Mouse (Mus musculus) skeletal muscle tissue, adult 2 months (tissue): ENCODE measurements around the gene Aida.
A peak's percentile ranks its signal among the peaks of the same experiment; 100 is the strongest.

Experiments used
- DNase-seq: peaks from one replicate; pipeline ENCODE4 v3.0.0-alpha.2; 2012; ENCODE audit warnings: low read depth, low spot score

The Aida gene

DNA sequence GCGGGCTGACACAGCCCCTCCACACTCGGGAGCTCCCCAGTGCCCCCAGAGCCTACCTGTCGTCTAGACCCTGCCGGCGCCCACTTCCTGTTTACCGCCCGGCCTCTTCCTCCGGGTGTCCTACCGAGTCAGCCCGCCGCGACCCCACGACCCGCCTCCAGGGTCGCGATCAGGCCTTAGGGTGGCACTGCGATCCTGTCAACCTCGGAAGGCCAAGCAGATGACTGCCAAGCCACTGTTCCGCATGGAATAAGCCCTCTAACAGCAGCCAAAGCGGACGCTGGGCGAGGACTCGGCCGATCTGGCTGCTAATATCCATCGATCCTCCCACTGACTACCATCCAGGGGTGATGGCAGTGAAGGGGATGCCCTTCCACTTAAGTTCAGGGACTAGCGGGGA, at the start of gene Aida:
Gene Aida (plus strand): TSS at position 126 of the 400 bp plus-strand sequence.
- DNase-seq = no peak

DNA sequence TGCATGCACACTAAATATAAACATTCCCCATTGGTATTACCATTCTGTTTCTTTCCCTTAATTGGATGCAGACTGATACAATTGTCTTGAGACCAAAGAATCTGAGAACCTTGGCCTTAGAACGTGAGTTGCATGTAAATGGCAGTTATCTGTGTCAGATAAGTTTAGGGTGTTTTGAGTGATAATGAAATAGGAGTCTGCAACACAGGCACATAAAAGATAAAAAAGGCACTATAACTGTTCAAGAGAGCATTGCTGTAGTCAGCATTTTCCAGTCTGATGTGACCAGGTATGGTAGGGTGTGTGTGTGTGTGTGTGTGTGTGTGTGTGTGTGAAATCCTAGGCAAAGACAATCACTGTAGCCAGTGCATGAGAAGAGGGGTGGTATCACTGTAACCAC, 48.2 kb upstream of the Aida start:
- no peak for DNase-seq

DNA sequence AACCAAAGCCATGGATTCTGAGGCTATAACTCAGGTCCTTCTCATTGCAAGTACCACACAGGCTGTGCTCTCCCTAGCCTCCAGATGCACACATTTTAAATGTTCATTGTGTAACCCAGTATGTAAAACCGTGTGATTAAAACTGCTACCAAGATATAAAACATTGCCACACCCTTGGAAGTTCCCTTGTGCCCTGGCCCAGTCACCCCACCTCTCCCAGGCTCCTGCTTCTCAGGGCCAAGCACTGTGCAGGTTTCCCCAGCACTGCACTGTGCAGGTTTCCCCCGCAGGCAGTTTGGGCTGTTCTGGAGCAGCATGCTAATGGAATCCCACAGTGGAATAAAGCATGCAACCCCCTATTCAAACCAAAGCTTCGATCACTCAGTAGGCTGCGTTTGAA, 45.8 kb upstream of the Aida start:
- DNase-seq = no peak

DNA sequence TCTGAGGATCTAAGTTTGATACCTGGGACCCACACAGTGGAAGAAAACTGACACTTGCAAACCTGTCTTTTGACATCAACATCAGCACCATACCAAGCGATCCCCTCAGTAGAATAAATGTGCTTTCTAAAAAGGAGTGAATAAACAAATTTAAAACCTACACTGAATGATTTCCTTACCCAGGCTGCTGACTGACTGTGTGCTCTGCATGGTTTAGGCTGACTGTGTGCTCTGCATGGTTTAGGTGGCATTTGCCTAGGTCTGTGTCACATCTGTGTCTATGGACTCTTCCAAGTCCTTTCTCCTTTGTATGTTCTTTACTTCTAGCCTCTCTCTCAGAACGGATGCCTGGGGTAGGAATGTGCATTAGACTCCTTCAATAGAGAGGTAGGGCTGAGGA, 44.6 kb upstream of the Aida start:
- no peak for DNase-seq

DNA sequence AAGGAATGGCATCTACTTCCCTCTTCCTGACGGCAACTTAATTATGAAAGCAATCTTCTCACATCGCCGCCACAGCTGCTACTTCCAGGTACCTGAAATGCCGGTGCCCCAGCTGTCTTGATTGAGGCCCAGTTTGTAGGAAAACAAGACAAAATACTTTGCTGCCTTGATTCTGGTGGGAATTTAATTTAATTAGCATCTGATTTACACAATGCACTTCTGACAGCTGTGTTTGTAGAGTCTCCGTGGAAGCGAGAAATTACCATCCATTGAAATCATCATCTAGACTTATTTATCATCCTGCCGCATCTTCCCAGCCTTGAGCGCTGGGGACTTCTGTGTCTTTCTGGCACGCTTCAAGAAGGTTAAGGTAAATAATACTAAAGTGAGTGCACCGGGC, 43.8 kb upstream of the Aida start:
- no peak for DNase-seq

DNA sequence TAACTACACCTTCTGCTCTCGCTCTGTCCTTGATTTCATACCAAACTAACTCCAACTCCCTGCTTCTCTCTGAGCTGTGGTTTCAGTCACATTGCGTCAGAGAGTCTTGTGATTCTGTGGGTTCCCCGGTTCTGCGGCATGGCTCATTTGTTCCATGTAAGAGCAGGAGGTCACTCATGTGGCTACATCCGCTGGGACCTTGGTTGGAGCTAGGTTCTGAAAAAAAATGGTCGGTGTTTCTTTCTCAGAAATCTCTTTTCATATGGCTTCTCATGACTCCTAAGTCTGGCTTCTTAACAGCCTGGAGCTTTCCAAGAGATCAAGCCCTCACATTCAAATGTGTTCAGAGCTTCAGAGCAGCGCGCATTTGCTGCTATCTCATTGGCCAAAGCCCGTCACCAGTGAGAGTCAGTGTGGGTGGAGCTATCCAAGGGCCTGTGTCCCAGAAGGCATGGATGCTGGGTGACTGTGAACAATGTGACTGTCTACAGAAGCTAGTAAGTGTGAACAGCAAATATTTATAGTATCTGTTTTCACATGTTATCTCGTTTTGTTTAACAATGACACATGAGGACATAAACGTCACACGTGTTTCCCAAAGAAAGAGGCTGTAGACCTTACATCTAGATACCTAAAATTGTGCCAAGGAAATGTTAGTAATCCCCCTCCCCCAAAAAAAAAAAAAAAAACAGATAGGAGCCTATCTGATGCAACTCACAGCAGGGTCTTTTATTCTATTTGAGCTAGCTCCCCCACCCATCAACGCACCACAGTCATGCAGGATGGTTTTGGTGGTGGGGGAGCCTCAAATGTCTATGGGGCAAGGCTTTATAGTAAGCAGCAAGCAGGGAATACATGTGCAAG, 32.0 kb upstream of the Aida start:
- peak; percentile 10 for DNase-seq

DNA sequence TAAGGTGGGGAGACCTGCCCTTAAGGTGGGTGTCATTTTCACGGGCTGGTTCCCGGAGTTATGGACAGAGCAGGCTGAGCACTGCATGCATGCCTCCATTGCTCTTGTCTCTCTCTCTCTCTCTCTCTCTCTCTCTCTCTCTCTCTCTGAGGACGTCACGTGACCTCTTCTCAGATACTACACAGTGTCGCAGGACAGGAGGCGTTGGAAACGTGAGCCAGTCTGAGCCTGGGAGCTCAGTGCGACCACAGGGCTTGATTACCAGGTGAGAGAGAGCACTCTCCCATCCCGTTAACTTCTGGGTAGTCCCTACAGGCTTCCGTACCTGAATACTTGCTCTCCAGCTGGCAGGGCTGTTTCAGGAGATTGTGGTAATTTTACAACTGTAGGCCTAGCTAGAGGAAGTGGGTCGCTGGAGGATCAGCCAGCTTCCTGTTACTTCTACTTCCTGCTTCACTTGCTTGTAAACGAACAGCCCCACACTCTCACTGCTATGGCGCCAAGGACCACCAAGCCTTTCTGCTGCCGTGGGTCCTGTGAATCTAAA, 30.4 kb upstream of the Aida start:
- no peak for DNase-seq

DNA sequence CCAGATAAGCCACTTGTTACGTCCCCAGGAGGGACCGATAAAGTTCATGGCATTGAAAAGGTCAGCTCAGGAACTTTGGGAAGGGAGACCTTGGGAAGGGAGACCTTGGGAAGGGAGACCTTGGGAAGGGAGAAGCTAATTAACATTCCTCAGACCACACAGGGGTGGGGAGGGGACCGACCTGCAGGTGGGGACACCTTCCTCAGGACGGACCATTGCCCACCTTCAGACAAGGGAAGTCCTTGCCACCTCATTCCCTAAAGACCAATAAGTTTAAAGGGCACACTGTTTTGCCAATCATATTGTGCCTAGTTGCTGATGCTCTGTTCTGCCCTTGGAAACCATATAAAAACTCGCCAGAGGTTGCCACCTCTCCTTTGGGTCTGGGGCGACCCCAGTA, 28.7 kb upstream of the Aida start:
- no peak for DNase-seq

DNA sequence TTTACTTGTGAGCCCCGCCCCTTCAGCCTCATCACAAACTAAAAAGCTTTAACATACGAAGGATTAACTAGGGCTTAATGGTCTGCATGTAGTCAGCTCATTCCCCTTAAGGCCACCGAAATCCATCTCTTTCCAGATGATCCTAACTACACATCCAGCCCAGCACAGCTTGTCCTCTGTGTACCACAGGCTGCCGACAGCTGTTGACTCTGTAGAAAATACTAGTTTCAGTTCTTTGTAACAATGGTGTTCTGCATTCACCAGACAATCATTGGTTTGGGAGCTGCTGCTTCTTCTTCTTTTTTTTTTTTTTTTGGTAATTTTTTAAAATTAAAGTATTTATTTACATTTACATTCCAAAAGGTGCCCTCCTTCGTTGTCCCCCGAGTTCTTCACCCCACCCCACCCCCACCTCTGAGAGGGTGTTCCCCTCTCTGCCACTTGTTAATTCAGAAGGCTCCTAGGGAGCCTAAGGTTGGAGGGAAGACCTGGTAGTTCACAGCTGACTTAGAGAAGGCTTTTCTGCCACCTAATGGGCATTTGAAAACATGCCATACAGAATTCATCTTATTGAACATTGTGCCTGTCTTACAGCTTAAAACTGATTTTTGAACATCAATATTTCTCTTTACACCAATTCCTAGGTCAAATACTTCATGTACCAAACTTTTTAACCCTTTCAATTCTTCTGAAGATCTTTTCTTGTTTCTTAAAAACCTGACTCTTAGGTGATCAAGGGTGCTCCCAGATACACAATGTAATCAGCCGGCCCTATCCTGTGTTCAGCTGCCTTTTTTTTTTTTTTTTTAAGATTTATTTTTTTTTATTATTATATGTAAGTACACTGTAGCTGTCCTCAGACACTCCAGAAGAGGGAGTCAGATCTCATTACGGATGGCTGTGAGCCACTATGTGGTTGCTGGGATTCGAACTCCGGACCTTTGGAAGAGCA, 23.2 kb upstream of the Aida start:
- DNase-seq = peak; percentile 17

DNA sequence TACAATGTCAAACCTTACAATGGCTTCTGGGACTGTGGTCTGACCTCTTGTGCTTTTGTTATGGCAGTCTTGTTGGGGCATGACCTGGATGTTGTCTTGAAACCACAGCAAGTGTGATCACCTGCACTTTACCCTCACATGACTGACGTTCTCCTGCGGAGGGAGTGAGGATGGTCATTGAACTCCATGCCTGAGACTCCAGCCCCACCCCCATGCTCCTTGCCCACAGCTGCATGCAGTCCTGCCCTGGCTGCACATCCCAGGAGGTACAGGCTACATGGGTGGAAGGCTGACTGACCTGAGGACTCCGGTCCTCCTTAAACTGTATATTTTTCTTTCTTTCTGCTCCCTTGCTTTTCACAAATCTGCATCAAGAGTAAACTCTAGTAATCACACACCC, 22.0 kb upstream of the Aida start:
- no peak for DNase-seq

DNA sequence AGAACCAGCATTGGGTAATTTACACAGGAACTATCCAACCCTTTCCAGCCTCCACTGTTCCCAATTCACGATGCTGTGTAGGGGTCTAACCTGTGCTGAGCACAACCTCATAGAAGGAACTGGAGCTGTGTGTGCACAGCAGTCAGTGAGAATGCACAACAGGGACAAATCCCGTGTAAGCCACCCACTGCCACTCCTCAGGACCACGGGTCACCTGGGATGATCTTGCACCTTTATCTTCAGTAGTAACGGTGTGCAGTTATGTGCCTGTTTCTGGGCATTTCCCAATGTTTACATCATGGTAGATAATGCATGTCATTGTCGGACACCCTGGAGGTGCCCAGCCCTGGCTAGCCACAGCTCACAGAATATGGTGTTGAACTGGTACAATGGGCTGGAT, 20.6 kb upstream of the Aida start:
- DNase-seq = no peak

DNA sequence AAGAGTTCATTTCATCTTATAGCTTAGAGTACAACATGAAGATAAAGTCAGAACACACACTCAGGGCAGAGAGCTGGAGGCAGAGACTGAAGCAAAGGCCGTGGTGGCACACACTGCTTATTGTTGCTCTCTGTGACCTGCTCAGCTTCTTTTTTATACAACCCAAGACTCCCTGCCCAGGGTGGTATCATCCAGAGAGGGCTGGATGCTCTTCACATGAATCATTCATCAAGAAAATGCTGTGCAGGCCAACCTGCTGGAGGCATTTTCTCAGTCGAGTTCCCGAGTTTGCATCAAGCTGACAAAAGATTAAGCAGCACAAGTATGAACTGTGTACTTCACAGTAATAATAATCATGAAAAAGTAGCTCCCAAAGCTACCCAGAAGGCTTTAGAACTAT, 8.0 kb upstream of the Aida start:
- DNase-seq = no peak

DNA sequence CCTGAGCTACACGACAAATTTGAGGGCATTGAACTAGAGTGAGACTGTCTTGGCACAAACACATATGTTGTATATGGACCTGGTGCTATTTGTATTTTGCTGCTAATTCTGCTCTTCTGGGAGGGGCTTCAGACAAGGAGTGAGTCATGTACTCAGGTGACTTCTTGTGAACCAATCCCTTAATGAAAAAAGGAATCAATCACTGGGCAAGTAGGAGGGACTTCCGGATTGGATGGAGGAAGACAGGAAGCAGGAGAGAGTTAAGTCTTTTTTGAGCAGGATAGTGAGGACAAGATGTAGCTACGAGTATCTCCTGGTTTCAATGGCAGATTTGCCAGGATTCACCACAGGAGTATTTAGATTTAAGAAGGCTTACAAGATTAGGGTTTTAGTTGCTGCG, 6.8 kb upstream of the Aida start:
- no peak for DNase-seq

DNA sequence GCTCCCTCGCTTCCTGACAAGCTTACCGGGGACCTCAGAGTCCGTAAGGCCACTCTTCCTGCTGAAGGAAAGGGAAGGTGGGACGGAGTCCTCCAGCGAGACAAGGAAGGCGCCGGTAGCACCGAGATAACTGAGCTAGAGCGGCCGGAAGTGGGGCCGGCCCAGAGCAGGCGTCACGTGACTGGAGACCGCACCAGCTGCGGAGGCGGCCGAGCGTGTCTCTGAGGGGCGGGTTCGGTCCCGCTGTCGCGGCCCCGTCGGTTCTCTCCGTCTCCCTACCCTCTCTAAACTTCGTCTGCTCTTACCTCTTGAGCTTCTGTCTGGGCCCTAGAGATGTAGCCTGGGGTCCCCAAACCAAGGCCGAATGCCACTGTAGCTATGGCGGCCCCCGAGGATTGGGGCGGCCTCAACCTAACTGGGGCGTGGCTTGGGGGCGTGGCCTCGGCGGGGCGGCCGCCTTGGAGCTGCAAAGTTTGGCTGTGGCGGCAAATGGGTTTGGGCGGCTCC, 540 bp downstream of the Aida start, which contains the start of gene Brox:
Gene Brox (minus strand): TSS at position 393 of the 507 bp plus-strand sequence.
- DNase-seq = peak; percentile 80

DNA sequence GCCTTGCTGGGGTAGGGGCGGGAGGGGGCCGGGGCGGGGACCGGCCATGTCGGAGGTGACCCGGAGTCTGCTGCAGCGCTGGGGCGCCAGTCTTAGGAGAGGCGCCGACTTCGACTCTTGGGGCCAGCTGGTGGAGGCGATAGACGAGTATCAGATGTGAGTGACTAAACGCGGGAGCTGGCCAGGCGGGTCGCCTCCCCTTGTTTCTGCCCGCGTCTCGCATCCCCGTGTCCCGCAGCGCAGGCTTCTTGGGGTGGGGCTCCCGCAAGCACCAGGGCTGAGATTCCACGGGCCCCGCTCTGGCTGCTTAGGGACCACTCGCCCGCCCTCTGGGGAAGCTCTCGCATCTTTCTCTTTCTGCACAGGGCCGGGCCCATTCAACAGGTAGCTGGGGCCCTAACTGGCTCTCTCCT, 1.1 kb downstream of the Aida start:
- peak; percentile 15 for DNase-seq

DNA sequence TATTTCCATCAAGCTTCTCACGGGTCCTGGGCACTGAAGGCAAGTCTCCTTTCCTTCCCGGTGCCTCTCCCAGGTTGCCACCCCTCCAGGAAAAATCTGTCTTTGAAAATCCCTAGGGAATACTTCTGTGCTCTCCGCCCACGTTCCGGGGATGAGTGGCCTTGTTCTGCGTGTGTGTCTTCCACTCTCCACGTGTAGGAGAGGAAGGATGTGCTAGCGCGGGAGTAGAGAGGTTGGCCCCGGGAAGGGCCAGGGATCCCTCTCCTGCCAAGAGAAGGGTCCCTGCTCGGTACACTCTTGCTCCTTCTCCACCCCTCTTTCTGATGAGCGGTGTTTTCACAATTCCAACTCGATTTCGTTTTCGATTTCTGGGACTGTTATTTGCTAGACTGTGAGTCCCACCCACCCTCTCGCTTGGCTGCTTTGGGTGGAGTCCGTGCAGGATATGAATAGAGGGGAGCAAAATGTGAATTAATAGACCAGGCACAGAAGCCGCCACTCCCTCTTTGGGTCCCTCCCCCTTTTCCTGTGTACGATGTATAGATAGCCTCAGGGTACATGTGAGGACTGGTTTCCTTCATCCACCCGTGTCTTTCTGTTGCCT, 1.6 kb downstream of the Aida start:
- peak; percentile 42 for DNase-seq

DNA sequence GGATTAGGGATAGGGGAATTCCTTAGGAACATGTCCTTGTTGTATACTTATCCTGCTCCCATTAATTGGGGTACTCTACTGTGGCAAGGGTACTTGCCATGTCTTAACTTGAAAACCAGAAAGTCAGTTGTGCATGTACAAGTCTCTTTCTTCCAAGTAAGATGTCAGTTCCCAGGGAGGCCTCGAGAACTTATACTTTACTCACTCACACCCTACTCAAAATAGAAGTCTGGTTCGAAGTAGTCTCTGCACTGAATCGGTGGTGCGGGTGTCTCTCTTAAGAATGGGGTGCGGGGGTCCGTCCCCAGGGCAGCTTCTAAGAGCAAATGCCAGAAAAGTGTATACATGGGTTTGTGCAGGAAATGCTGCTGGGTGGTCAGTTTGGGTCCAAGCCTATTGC, 2.8 kb downstream of the Aida start:
- peak; percentile 94 for DNase-seq

DNA sequence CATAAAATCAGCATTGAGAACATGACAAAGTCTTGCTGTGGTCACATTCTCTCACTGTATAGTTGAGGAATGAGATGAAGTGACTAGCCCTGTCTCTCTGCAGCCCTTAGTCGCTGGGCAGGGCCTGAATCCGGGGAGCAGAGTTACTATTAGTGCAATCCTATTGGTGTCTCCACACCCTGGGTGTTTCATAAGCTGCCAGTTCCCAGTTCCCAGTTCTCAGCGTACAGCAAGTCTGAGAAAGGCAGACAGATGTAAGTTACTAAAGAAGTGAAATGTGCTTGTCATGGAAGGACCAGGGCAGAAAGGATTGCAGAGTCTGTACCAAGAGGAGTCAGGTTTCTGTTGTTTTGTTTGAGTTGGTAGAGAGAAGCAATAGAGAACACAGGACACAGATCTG, 11.2 kb downstream of the Aida start:
- peak; percentile 16 for DNase-seq

DNA sequence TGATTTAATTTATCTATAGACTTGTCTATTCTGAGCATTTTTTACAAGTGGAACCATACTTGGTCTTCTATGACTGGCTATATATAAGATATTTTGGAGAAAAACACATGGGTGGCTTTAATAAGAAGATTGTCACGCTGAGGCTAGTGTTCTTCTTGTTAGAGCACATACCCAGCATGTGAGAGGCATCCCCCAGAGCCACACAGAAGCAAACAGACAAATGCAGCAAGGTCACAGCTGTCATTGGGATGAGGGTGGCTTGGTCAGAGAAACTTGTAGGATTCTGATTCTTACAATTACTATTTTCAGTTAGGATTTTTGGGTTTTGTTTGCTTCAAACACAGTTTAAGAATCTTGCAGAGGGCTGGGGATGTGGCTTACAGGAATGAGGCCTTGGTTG, 12.1 kb downstream of the Aida start:
- DNase-seq = no peak

DNA sequence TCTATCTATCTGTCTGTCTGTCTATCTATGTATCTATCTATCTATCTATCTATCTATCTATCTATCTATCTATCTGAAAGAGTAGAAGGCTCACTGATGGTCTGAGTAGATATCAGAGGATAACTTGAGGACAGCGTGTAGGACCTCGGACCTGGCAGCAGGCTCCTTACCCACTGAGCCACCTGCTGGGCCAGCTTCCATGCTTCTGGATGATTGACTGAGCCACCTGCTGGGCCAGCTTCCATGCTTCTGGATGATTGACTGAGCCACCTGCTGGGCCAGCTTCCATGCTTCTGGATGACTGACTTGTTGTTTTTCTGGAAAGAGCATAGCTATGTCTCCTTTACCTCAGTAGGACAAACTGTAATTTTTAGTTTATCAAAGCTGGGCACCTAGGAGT, 13.2 kb downstream of the Aida start:
- DNase-seq = peak; percentile 69

DNA sequence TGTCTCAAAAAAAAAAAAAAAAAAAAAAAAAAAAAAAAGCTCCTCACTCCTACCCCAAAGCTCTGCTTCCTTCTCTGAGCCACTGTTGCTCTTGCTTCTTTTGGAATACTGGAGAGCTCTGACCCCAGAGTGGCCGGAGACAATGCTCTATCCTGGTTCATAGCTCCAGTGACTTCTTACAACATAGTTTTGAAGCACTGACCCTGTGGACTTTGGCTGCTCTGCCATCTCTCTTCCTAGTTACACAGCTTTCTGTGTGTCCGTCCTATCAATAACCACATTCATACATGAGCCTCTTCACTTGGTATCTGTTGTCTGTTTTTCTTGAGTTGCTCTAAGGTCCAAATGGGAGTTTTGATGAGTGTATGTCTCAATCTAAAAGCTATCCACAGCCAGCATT, 15.7 kb downstream of the Aida start:
- no peak for DNase-seq

DNA sequence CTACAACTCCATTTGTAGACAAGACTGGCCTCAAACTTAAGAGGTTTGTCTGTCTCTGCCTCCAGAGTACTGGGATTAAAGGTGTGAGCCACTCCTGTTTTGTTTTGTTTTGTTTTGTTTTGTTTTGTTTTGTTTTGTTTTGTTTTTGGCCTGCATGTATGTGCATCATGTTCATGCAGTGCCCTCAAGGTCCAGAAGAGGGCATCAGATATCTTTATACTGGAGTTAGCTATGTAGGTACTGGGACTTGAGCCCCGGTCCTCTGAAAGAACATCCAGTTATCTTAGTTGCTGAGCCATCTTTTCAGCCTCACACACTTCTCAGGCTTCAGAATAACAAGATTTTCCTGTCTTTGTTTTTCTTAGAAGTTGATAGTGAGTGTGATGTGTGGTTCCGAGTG, 19.4 kb downstream of the Aida start:
- no peak for DNase-seq
